16 mouse cellular contexts compared by ENCODE assay signal in the genomic region with DNA sequence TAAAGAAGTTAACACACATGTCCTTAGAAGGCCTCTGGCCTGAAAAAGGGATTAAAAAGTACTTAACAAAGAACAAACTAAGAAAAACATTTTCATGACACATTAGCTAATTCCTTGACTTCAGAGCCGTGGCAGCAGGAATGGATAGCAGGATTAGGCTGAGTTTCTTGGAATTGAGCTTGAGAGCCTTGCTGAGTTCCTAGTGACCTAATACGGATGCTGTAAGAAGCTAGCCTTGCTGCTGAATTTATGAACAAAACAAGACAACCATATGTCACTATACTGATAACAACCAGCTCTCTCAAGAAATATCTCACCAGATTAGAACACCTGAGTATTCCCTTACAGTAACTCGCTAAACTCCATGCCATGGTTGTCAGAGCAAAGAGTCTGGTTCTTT.
"Had no signal": no experiment of that assay in that cellular context is flagged by ENCODE, and none has a peak within 500 bp of the region (broad histone marks: within the 10 kb centered on the region; RNA-seq: fewer than 3 reads in every experiment).

No protein-coding gene starts in this region.

- H3K36me3 ChIP-seq: neural tube, embryonic 12.5 days; neural tube, embryonic 13.5 days; neural tube, embryonic 15.5 days; stomach, embryonic 15.5 days had no signal

- H3K9me3 ChIP-seq: neural tube, embryonic 12.5 days; neural tube, embryonic 13.5 days; neural tube, embryonic 15.5 days; stomach, embryonic 15.5 days had no signal

- H3K27me3 ChIP-seq: neural tube, embryonic 12.5 days; neural tube, embryonic 13.5 days; neural tube, embryonic 15.5 days; stomach, embryonic 15.5 days had no signal

- H3K27ac ChIP-seq: neural tube, embryonic 12.5 days; neural tube, embryonic 13.5 days; neural tube, embryonic 15.5 days had no signal

- H3K4me3 ChIP-seq: neural tube, embryonic 12.5 days; neural tube, embryonic 13.5 days; neural tube, embryonic 15.5 days; stomach, embryonic 15.5 days had no signal

- DNase-seq: retina, postnatal 1 day; right cerebral cortex, adult 18-20 months; right cerebral cortex, postnatal 14 days; right cerebral cortex, postnatal 25 days; right cerebral cortex, postnatal 4 days; spleen, adult 18-20 months; thymus, adult 18-20 months; thymus, adult 2 months; thymus, postnatal 14 days; thymus, postnatal 25 days; thymus, postnatal 36 days; thymus, postnatal 4 days had no signal

- H3K9ac ChIP-seq: neural tube, embryonic 12.5 days; neural tube, embryonic 13.5 days; neural tube, embryonic 15.5 days; stomach, embryonic 15.5 days had no signal

- H3K4me1 ChIP-seq: neural tube, embryonic 12.5 days; neural tube, embryonic 13.5 days; neural tube, embryonic 15.5 days; stomach, embryonic 15.5 days had no signal

- H3K4me2 ChIP-seq: neural tube, embryonic 12.5 days; neural tube, embryonic 13.5 days; neural tube, embryonic 15.5 days; stomach, embryonic 15.5 days had no signal
